Mouse (Mus musculus) myocyte (in vitro differentiated cells): ENCODE results near the gene Cpxm2.

Source experiments
- E2F4 ChIP-seq: IDR thresholded peaks from one replicate; pipeline ENCODE4 v1.6.1; 2011; ENCODE audit warnings: mild to moderate bottlenecking, control low read depth, moderate library complexity; ENCODE audit not compliant: insufficient read depth
- MAX ChIP-seq: IDR thresholded peaks from one replicate; pipeline ENCODE4 v1.6.1; 2011; ENCODE audit warnings: low read depth, mild to moderate bottlenecking, control low read depth
- MYOD1 ChIP-seq, 3 experiments: IDR thresholded peaks; one replicate each; pipeline ENCODE4 v1.6.1; 2011; ENCODE audit warnings: control low read depth in 2 of 3, low read depth in 2 of 3, mild to moderate bottlenecking in 2 of 3, moderate library complexity in 1 of 3; ENCODE audit not compliant: insufficient read length in 2 of 3, control insufficient read depth in 1 of 3
- MYOG ChIP-seq, 3 experiments: IDR thresholded peaks; one replicate each; pipeline ENCODE4 v1.6.1; 2011; ENCODE audit warnings: control low read depth in 2 of 3, low read depth in 2 of 3, mild to moderate bottlenecking in 2 of 3; ENCODE audit not compliant: insufficient read length in 2 of 3, control insufficient read depth in 1 of 3, insufficient read depth in 1 of 3
- POLR2A ChIP-seq: IDR thresholded peaks from one replicate; pipeline ENCODE4 v1.6.1; 2011; ENCODE audit warnings: low read depth, mild to moderate bottlenecking, control low read depth, moderate library complexity; ENCODE audit not compliant: insufficient read length
- POLR2AphosphoS2 ChIP-seq: IDR thresholded peaks from one replicate; pipeline ENCODE4 v1.6.1; 2011; ENCODE audit warnings: low read depth, control low read depth; ENCODE audit not compliant: insufficient read length
- REST ChIP-seq: IDR thresholded peaks from one replicate; pipeline ENCODE4 v1.6.1; 2011; ENCODE audit warnings: mild to moderate bottlenecking, control low read depth, moderate library complexity; ENCODE audit not compliant: insufficient read depth, insufficient read length
- SRF ChIP-seq: IDR thresholded peaks from one replicate; pipeline ENCODE4 v1.6.1; 2011; ENCODE audit warnings: low read depth; ENCODE audit not compliant: control insufficient read depth, insufficient read length
- TCF12 ChIP-seq: IDR thresholded peaks from one replicate; pipeline ENCODE4 v1.6.1; 2011; ENCODE audit warnings: mild to moderate bottlenecking, control low read depth; ENCODE audit not compliant: poor library complexity, insufficient read depth, severe bottlenecking
- USF1 ChIP-seq: IDR thresholded peaks from one replicate; pipeline ENCODE4 v1.6.1; 2011; ENCODE audit warnings: low read depth, mild to moderate bottlenecking, control low read depth, moderate library complexity

- no peak for TF ChIP-seq POLR2A
- TF ChIP-seq POLR2AphosphoS2 = no peak
- TF ChIP-seq TCF12 = no peak
- TF ChIP-seq MYOD1 (IDR thresholded peaks at IDR 0.05; ENCODE audit: control insufficient read depth in 1 of 3, insufficient read length in 2 of 3, low read depth in 2 of 3) = no peak
- no peak for TF ChIP-seq MYOG (IDR thresholded peaks at IDR 0.05; ENCODE audit: control insufficient read depth in 1 of 3, insufficient read depth in 1 of 3, insufficient read length in 2 of 3, low read depth in 2 of 3)
- no peak for TF ChIP-seq SRF
- no peak for TF ChIP-seq E2F4
- no peak for TF ChIP-seq MAX
- TF ChIP-seq USF1 = no peak
- TF ChIP-seq REST = no peak
Measured at GRCm38 (mm10) chr7:132154368-132154961, at the start of gene Cpxm2.
